Mouse (Mus musculus) cortical plate, adult 2 months (tissue): ENCODE results near the gene Fabp2.

Source experiments
- CTCF ChIP-seq: fragments of 200-500 bp; IDR thresholded peaks from 2 replicates; pipeline ENCODE4 v1.5.1; 2011; ENCODE audit warnings: mild to moderate bottlenecking, control low read depth, low read length; ENCODE audit not compliant: insufficient read depth; ENCODE audit errors: extremely low read depth
- POLR2A ChIP-seq: fragments of 200-500 bp; IDR thresholded peaks from 2 replicates; pipeline ENCODE4 v1.6.1; 2011; ENCODE audit warnings: mild to moderate bottlenecking, low read length, control low read depth; ENCODE audit not compliant: insufficient read depth; ENCODE audit errors: extremely low read depth

- TF ChIP-seq POLR2A: no peak
- TF ChIP-seq CTCF: no peak
These were observed 35.0 kb upstream of the Fabp2 start for GRCm38 (mm10) chr3:122859829-122860228.
